Mouse (Mus musculus) forebrain, postnatal 0 days (tissue): ENCODE data around the gene Nsun2. TPM values are rescaled to one million over a fixed set of nuclear protein-coding genes. Genes with fewer than 3 reads are reported as not detected.

Source experiments
- ATAC-seq: fragments of 200-750 bp; cut with Nextera tagmentation; 2 replicates; pipeline ENCODE4 v1.8.0; 2017; ENCODE audit warnings: mild to moderate bottlenecking, moderate library complexity
- DNase-seq: peaks from one replicate; pipeline ENCODE4 v3.0.0-alpha.2; 2015
- H3K27ac ChIP-seq: fragments of 300-500 bp; sonication (generic); 2 replicates; pipeline ENCODE4 v1.5.1; 2014; ENCODE audit warnings: low read depth, mild to moderate bottlenecking, antibody characterized with exemption, low read length, moderate library complexity, mixed read lengths
- H3K27me3 ChIP-seq: fragments of 300-500 bp; sonication (generic); 2 replicates; pipeline ENCODE4 v1.6.1; 2014; ENCODE audit warnings: mild to moderate bottlenecking, low read length, mixed read lengths; ENCODE audit not compliant: insufficient read depth
- H3K36me3 ChIP-seq: fragments of 300-500 bp; sonication (generic); 2 replicates; pipeline ENCODE4 v1.6.1; 2014; ENCODE audit warnings: mild to moderate bottlenecking, moderate library complexity; ENCODE audit not compliant: insufficient read depth
- H3K4me1 ChIP-seq: fragments of 300-500 bp; sonication (generic); 2 replicates; pipeline ENCODE4 v1.6.1; 2014; ENCODE audit warnings: antibody characterized with exemption; ENCODE audit not compliant: insufficient read depth
- H3K4me2 ChIP-seq: fragments of 300-500 bp; sonication (generic); 2 replicates; pipeline ENCODE4 v1.6.1; 2014; ENCODE audit warnings: low read depth, mild to moderate bottlenecking, moderate library complexity
- H3K4me3 ChIP-seq: fragments of 300-500 bp; sonication (generic); 2 replicates; pipeline ENCODE4 v1.5.1; 2014; ENCODE audit warnings: low read depth, low read length, mixed read lengths
- H3K9ac ChIP-seq: fragments of 300-500 bp; sonication (generic); 2 replicates; pipeline ENCODE4 v1.6.1; 2014; ENCODE audit warnings: mild to moderate bottlenecking
- H3K9me3 ChIP-seq: fragments of 300-500 bp; sonication (generic); 2 replicates; pipeline ENCODE4 v1.6.1; 2016; ENCODE audit warnings: low read length
- CTCF ChIP-seq: sonication (generic); IDR thresholded peaks from 2 replicates; pipeline ENCODE4 v1.5.1; 2016; ENCODE audit warnings: antibody characterized with exemption, control low read depth, low read depth
- WGBS: fragments of 180-500 bp; shearing (Covaris S2); extraction: QIAGEN DNeasy Blood & Tissue Kit; methylation state at CpG from one replicate; pipeline ENCODE4 v1.1.7; 2014; 5-methylcytosine and 5-hydroxymethylcytosine counted together
- polyA plus RNA-seq: library from polyadenylated mRNA; unstranded; fragments of >200 nt; fragmentation: Nextera tagmentation; extraction: Ambion mirVana; gene quantifications from 2 replicates; pipeline ENCODE4 v1.2.1, GENCODE M21; 2015
- total RNA-seq: library from RNA; depleted of rRNA; stranded (reverse); fragments of >200 nt; gene quantifications from 2 replicates; pipeline ENCODE4 v1.2.3, GENCODE M21; 2014; rRNA removed

The Nsun2 gene
- total and polyA plus RNA-seq, 2 experiments from 2014 or later, result 64.3 to 74.4 TPM

DNA sequence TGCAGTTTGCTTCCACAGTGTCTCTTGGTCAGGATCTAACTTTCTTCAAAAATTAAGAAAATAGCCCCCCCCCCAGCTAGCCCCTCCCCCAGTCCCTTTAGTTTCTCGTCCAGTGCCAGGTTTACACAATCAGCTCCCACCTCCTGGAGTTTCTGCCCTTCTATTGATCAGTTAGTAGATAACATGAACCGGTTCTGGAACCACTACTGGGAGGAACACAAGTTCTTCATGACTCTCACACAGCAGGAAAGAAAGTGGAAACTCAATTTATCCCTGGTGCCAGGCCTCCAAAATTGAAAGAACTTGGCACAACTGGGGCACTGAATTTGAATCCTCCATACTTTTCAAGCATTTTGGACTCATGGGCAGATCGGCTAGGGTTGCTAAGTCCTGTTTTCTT lies 121.0 kb downstream of the Nsun2 start:
- no peaks in the 10 kb centered on the region for H3K9me3 ChIP-seq
- H3K4me3 ChIP-seq, result no peak overlapping the region
- no peak overlapping the region for H3K9ac ChIP-seq
- H3K4me2 ChIP-seq, result no peak overlapping the region
- no peak for TF ChIP-seq CTCF
- no peak overlapping the region for H3K27ac ChIP-seq
- no peaks in the 10 kb centered on the region for H3K4me1 ChIP-seq
- ATAC-seq (no peak), DNase-seq (no peak)
- no peaks in the 10 kb centered on the region for H3K36me3 ChIP-seq
- WGBS, result 72% methylated on average over 3 of the region's 3 CpGs
- no peaks in the 10 kb centered on the region for H3K27me3 ChIP-seq

DNA sequence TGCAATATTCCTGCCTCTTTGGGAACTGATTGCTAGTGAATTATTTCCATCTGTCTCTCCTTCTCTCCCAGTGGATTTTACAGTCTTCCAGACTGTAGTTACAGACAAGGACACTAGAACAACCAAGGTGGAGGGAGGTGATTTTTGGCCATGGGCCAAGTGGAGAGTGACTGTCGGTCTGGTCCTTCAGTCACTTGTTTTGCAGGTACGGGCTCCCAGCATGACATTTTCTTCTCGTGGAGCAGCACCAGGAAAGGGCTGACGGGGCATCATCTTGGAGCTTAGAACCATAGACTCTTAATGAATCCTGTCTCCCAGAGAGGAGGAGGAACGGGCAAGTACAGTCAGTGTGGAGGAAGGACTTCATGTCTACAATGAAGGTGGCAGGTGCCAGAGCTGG lies 138.6 kb downstream of the Nsun2 start:
- H3K4me3 ChIP-seq, result no peak overlapping the region
- DNase-seq (no peak), ATAC-seq (no peak)
- H3K9ac ChIP-seq, result no peak overlapping the region
- no peaks in the 10 kb centered on the region for H3K36me3 ChIP-seq
- no peaks in the 10 kb centered on the region for H3K4me1 ChIP-seq
- no peak for TF ChIP-seq CTCF
- no peaks in the 10 kb centered on the region for H3K9me3 ChIP-seq
- H3K4me2 ChIP-seq, result no peak overlapping the region
- H3K27ac ChIP-seq, result no peak overlapping the region
- 84% methylated on average over 5 of the region's 5 CpGs for WGBS
- H3K27me3 ChIP-seq, result no peaks in the 10 kb centered on the region

DNA sequence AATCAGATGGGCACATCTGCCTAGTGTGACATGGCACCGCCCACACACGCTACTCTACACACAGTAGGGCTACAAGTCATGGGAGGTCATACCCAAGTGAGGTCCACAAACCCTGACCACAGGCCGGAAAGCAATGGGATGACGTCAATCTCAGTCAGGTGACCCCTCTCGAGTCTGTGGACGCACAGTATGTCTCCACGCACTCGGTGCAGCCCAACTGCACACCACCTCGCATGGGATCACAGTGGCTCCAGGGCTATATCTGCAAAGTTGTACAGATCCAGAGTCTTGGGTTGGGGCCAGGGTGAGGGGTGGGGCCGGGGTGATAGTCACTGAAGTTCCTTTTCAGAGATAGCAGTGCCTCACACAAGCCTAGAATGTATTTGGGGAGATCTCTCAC lies 139.0 kb downstream of the Nsun2 start:
- Histone ChIP-seq H3K9me3 (no peaks in the 10 kb centered on the region), H3K27me3 (no peaks in the 10 kb centered on the region), H3K4me1 (no peaks in the 10 kb centered on the region), H3K4me3 (no peak overlapping the region), H3K9ac (no peak overlapping the region), H3K27ac (no peak overlapping the region), H3K36me3 (no peaks in the 10 kb centered on the region), H3K4me2 (no peak overlapping the region)
- 94% methylated on average over 10 of the region's 10 CpGs for WGBS
- no peak for TF ChIP-seq CTCF
- no peak for DNase-seq
- no peak for ATAC-seq

DNA sequence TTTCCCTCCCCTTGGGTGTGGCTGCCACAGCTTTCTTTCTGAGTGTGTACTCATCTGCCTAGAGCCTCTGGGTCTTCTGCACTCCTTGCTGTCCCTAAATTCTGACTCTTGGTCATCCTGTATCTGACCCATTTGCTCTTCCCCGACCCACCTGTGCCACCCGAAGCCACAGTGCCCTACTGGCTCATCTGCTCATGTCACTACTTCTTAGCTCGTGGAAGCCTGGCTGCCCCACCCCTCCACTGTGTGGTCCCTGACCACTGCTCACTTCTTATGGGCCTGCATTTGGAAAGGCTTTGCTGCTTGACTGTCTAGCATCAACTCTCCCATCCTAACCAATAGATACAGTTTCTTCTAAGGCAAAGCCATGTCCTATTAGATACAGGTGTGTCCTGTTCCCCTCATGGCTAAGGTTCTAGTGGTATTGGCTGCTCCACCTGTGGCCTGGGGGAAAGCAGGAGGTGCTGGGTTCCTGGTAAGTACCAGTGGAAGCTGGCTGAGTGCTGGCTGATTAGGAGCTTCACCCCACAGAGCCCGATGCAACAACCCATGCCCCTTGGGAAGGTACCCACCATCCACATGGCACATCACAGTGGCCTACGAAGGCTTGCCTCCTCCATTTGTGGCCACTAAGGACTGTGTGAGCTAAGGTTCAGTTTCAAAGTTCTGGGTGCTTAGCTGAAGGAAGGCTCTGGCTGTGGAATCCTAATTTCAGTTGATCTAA lies 139.8 kb downstream of the Nsun2 start:
- Histone ChIP-seq H3K36me3 (no peaks in the 10 kb centered on the region), H3K4me2 (no peak overlapping the region), H3K27ac (no peak overlapping the region), H3K4me1 (no peaks in the 10 kb centered on the region), H3K9me3 (no peaks in the 10 kb centered on the region), H3K4me3 (no peak overlapping the region), H3K27me3 (no peaks in the 10 kb centered on the region), H3K9ac (no peak overlapping the region)
- 88% methylated on average over 5 of the region's 5 CpGs for WGBS
- TF ChIP-seq CTCF, result no peak
- no peak for ATAC-seq
- DNase-seq, result no peak

DNA sequence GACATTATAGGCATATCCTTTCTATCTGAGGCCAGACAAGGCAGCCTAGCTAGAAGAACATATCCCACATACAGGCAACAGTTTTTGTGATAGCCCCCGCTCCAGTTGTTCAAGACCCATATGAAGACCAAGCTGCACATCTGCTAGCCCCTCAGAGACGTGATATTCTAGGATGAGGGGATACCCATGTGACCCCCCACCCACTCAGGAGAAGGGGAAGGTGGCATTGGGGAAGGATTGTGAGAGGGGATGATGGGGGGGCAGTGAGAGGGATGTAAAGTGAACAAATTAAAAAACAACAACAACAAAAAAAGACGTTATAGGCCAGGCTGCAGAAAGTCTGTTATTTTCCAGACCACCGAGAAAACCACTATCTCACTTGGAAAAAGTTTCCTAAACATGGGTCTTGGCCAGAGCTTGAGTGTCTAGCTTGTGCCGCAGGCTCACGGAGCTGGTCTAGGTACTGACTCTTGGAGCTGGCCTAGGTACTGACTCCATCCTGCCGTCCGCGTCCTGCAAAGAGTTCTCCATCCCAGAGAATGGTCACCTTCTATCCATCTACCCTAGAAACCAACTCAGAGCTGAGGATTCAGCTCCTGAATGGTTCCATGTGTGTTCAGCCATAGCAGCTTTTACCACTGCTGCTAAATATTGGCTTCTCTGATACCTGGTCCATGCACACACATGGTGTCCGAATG lies 140.5 kb downstream of the Nsun2 start:
- no peak for TF ChIP-seq CTCF
- Histone ChIP-seq H3K4me1 (no peaks in the 10 kb centered on the region), H3K9ac (no peak overlapping the region), H3K4me2 (no peak overlapping the region), H3K4me3 (no peak overlapping the region), H3K9me3 (no peaks in the 10 kb centered on the region), H3K27ac (no peak overlapping the region), H3K27me3 (no peaks in the 10 kb centered on the region), H3K36me3 (no peaks in the 10 kb centered on the region)
- WGBS, result 75% methylated on average over 10 of the region's 10 CpGs
- DNase-seq, result no peak
- ATAC-seq, result no peak

Other genes with a start within 250 kb of the Nsun2 start
- 21.7 and 29.3 TPM in 2 replicates for gene Tent4a, start 871 bp downstream of the Nsun2 start, total RNA-seq
- gene Tent4a, start 871 bp downstream of the Nsun2 start, polyA plus RNA-seq, result 4.5 and 4.9 TPM in 2 replicates
- gene Srd5a1, start 77.7 kb downstream of the Nsun2 start, total RNA-seq, result 16.2 TPM in 2 replicates
- 24.3 and 37.2 TPM in 2 replicates for gene Srd5a1, start 77.7 kb downstream of the Nsun2 start, polyA plus RNA-seq
- 120 and 129 TPM in 2 replicates for gene Ube2ql1, start 206.1 kb downstream of the Nsun2 start, total RNA-seq
- gene Ube2ql1, start 206.1 kb downstream of the Nsun2 start, polyA plus RNA-seq, result 22.2 and 25.6 TPM in 2 replicates